8 mouse cellular contexts compared by ENCODE assay signal in genomic region chr5:118027698-118028190, GRCm38 (mm10). TPM values are rescaled to one million over a fixed set of nuclear protein-coding genes. Genes with fewer than 3 reads are reported as not detected.
DNase-seq lines count a peak whose midpoint lies in the region; ATAC-seq and TF ChIP-seq lines count a peak whose summit lies in the region.

Gene Tesc (plus strand): TSS chr5:118027743.

- no peak for DNase-seq in lung, postnatal 25 days (ENCODE audit: low spot score)
- DNase-seq in heart, adult 8-10 months (ENCODE audit: low spot score) = no peak
- peak; percentile 34 for DNase-seq in kidney, postnatal 14 days
- no peak for DNase-seq in urinary bladder, postnatal 25 days (ENCODE audit: low spot score)

- no peak for TF ChIP-seq POLR2A in bone marrow macrophage, adult 2 months (IDR thresholded peaks at IDR 0.05; ENCODE audit: borderline replicate concordance, low read depth, low read length)

- H3K4me1 ChIP-seq in lung, embryonic 16.5 days (replicated peaks; ENCODE audit: control insufficient read depth, insufficient read depth, low read length) = peaks cover 33% of the 10 kb centered on the region
- H3K4me1 ChIP-seq in bone marrow macrophage, adult 2 months (ENCODE audit: control insufficient read depth, insufficient read depth, low read length) = no peaks in the 10 kb centered on the region
- H3K4me1 ChIP-seq in midbrain, embryonic 12.5 days = peaks cover 49% of the 10 kb centered on the region

- H3K27me3 ChIP-seq in lung, embryonic 16.5 days (ENCODE audit: control insufficient read depth, insufficient read depth, low read depth, low read length) = peaks cover 45% of the 10 kb centered on the region
- peaks cover 71% of the 10 kb centered on the region for H3K27me3 ChIP-seq in midbrain, embryonic 12.5 days

- H3K4me2 ChIP-seq in lung, embryonic 16.5 days (ENCODE audit: low read depth, low read length) = peak within 1 kb of the TSS; percentile 100
- H3K4me2 ChIP-seq in midbrain, embryonic 12.5 days (replicated peaks) = peak within 1 kb of the TSS; percentile 87

- peak; percentile 8; the same call in 1 of the 2 replicates for ATAC-seq in lung, embryonic 16.5 days (ENCODE audit: low read depth)
- ATAC-seq in midbrain, embryonic 12.5 days (ENCODE audit: low FRiP score, low read depth) = no peak
- no peak for ATAC-seq in granulocyte monocyte progenitor cell, adult 5-6 weeks (replicated peaks; ENCODE audit: poor library complexity, severe bottlenecking)

- no peaks in the 10 kb centered on the region for H3K36me3 ChIP-seq in lung, embryonic 16.5 days (ENCODE audit: control insufficient read depth, insufficient read depth, low read length)
- H3K36me3 ChIP-seq in midbrain, embryonic 12.5 days = no peaks in the 10 kb centered on the region

- under 1% methylated on average over 40 of the region's 63 CpGs for WGBS in lung, embryonic 16.5 days
- WGBS in midbrain, embryonic 12.5 days = under 1% methylated on average over 54 of the region's 63 CpGs

- H3K9me3 ChIP-seq in lung, embryonic 16.5 days (ENCODE audit: control insufficient read depth, low read length) = no peaks in the 10 kb centered on the region
- no peaks in the 10 kb centered on the region for H3K9me3 ChIP-seq in midbrain, embryonic 12.5 days

- H3K9ac ChIP-seq in lung, embryonic 16.5 days (ENCODE audit: low read length) = peak within 1 kb of the TSS; percentile 57
- H3K9ac ChIP-seq in midbrain, embryonic 12.5 days (replicated peaks) = peak within 1 kb of the TSS; percentile 49

- TF ChIP-seq CTCF in bone marrow macrophage, adult 2 months (IDR thresholded peaks at IDR 0.05; ENCODE audit: low read depth, low read length) = no peak

- H3K4me3 ChIP-seq in lung, embryonic 16.5 days (ENCODE audit: low read length) = peak within 1 kb of the TSS; percentile 72
- peak within 1 kb of the TSS; percentile 43 for H3K4me3 ChIP-seq in bone marrow macrophage, adult 2 months (ENCODE audit: insufficient read depth, low read length)
- peak within 1 kb of the TSS; percentile 58 for H3K4me3 ChIP-seq in midbrain, embryonic 12.5 days

- H3K27ac ChIP-seq in lung, embryonic 16.5 days (ENCODE audit: low read length) = no peak within 1 kb of the TSS
- no peak within 1 kb of the TSS for H3K27ac ChIP-seq in bone marrow macrophage, adult 2 months (ENCODE audit: insufficient read depth, low read depth, low read length)
- no peak within 1 kb of the TSS for H3K27ac ChIP-seq in midbrain, embryonic 12.5 days (replicated peaks)

RNA-seq across cellular contexts. Expression of gene Tesc, which starts in this region (rescaled TPM):
- polyA plus RNA-seq in lung, embryonic 16.5 days (2015; fragmentation: Nextera tagmentation; extraction: Ambion mirVana) = 8.6 and 9.9 TPM in 2 replicates
- not detected in 2 replicates for polyA plus RNA-seq in bone marrow macrophage, adult 2 months (2012; ENCODE audit: insufficient read depth, insufficient read length, missing spikeins)
- 100 to 1,000 TPM; 204 to 264 (median 228) TPM for total RNA-seq in heart, adult 8-10 months (2022)
- polyA plus RNA-seq in midbrain, embryonic 12.5 days (2016; fragmentation: Nextera tagmentation; extraction: Ambion mirVana) = 1.5 and 1.8 TPM in 2 replicates
- total RNA-seq in granulocyte monocyte progenitor cell, adult 5-6 weeks (2014; fragmentation: Nextera tagmentation) = 8.5 TPM in 1 of 2 replicates, not detected in the other
- 0.56 and 0.82 TPM in 2 replicates for total RNA-seq in granulocyte monocyte progenitor cell, adult 5-6 weeks (2017)

Comparison
In these comparisons a context has a peak if more than half of its experiments do, and no peak if none do; other contexts are left out.
1. RNA of gene Tesc (total RNA-seq): 204 to 264 TPM in heart, adult 8-10 months; 0.56 to 8.5 TPM in granulocyte monocyte progenitor cell, adult 5-6 weeks; every median in the first group is over 10 times any median in the second.
2. Peak in every context shown above with its lines, with median percentiles within 50 percentile points of each other: H3K4me3 ChIP-seq.